ENCODE assay signal across 13 mouse cellular contexts in the genomic region with DNA sequence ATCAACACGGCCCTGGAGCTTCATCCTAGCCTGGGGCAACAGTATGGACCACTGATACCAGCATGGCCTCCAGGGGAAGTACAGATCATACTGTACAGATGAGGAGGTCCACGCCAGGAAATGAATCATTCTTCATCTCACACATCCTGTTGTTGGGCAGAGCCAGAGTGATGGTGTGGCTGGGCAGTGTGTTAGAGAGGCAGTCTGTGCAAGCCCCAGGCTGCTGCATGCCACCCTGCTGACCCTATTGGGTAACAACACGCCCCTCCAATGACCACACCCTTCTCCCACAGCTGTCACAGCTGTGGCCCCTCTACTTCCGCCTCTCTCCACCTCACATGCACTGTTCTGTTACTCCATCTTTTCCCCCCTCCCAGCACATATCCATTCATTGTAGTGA. TPM values are rescaled to one million over a fixed set of nuclear protein-coding genes. Genes with fewer than 3 reads are reported as not detected.
DNase-seq lines count a peak whose midpoint lies in the region; ATAC-seq and TF ChIP-seq lines count a peak whose summit lies in the region.
"Had no signal": no experiment of that assay in that cellular context is flagged by ENCODE, and none has a peak within 500 bp of the region (broad histone marks: within the 10 kb centered on the region; RNA-seq: fewer than 3 reads in every experiment).

No protein-coding gene starts in this region.

- H3K27ac ChIP-seq in lung, postnatal 0 days (ENCODE audit: low read length): no peak overlapping the region
- H3K27ac ChIP-seq in MEL (ENCODE audit: control insufficient read depth, low read depth, low read length): no peak overlapping the region
- H3K27ac ChIP-seq: heart, embryonic 13.5 days had no signal

- H3K9ac ChIP-seq in lung, postnatal 0 days (replicated peaks; ENCODE audit: low read depth): no peak overlapping the region
- H3K9ac ChIP-seq in MEL (ENCODE audit: control insufficient read depth, low read depth, low read length, poor library complexity, severe bottlenecking): no peak overlapping the region
- H3K9ac ChIP-seq: forebrain, postnatal 0 days; heart, embryonic 13.5 days had no signal

- TF ChIP-seq EP300 in lung, postnatal 0 days (IDR thresholded peaks at IDR 0.05): no peak
- TF ChIP-seq EP300 in MEL (IDR thresholded peaks at IDR 0.05; ENCODE audit: low read depth in 1 of 2, low read length in 2 of 2): no peak

- H3K79me2 ChIP-seq in MEL (ENCODE audit: control insufficient read depth, insufficient read depth, low read length, poor library complexity): no peaks in the 10 kb centered on the region

- H3K4me2 ChIP-seq in lung, postnatal 0 days (replicated peaks; ENCODE audit: low read depth, low read length): no peak overlapping the region
- H3K4me2 ChIP-seq: heart, embryonic 13.5 days had no signal

- TF ChIP-seq POLR2A in MEL (IDR thresholded peaks at IDR 0.05; ENCODE audit: control insufficient read depth in 1 of 2, insufficient read depth in 1 of 2, low read depth in 1 of 2, low read length in 2 of 2, poor library complexity in 1 of 2): no peak

- H3K36me3 ChIP-seq in lung, postnatal 0 days (ENCODE audit: insufficient read depth, low read length): no peaks in the 10 kb centered on the region
- H3K36me3 ChIP-seq in MEL (ENCODE audit: control insufficient read depth in 1 of 2, insufficient read depth in 2 of 2, low read length in 2 of 2): peaks cover 0 to 28% of the 10 kb centered on the region in 2 experiments; a peak in 2 of 4 replicates
- H3K36me3 ChIP-seq: heart, embryonic 13.5 days had no signal

- peak; percentile 50; the same call in 1 of the 2 replicates for ATAC-seq in lung, postnatal 0 days
- ATAC-seq: forebrain, postnatal 0 days had no signal

- H3K27me3 ChIP-seq in lung, postnatal 0 days (replicated peaks; ENCODE audit: insufficient read depth, low read length): no peaks in the 10 kb centered on the region
- peaks cover 0 to 3% of the 10 kb centered on the region in 2 experiments; a peak in 2 of 4 replicates for H3K27me3 ChIP-seq in MEL (ENCODE audit: control insufficient read depth in 1 of 2, insufficient read depth in 2 of 2, low read length in 2 of 2)
- H3K27me3 ChIP-seq: heart, embryonic 13.5 days had no signal

- no peak overlapping the region for H3K4me3 ChIP-seq in lung, postnatal 0 days (ENCODE audit: low read depth, low read length)
- H3K4me3 ChIP-seq in MEL (ENCODE audit: control insufficient read depth in 1 of 2, insufficient read depth in 1 of 2, low read depth in 2 of 2, low read length in 2 of 2): no peak overlapping the region
- H3K4me3 ChIP-seq: heart, embryonic 13.5 days had no signal

- H3K4me1 ChIP-seq in lung, postnatal 0 days (ENCODE audit: insufficient read depth, low read depth, low read length): no peaks in the 10 kb centered on the region
- peaks cover 14 to 29% of the 10 kb centered on the region in 2 experiments for H3K4me1 ChIP-seq in MEL (ENCODE audit: control insufficient read depth in 1 of 2, insufficient read depth in 2 of 2, low read length in 2 of 2)

- no peaks in the 10 kb centered on the region for H3K9me3 ChIP-seq in lung, postnatal 0 days (ENCODE audit: low read length)
- H3K9me3 ChIP-seq in MEL (replicated peaks; ENCODE audit: insufficient read depth, low read length): no peaks in the 10 kb centered on the region
- H3K9me3 ChIP-seq: heart, embryonic 13.5 days had no signal

- TF ChIP-seq RAD21 in MEL (IDR thresholded peaks at IDR 0.05; ENCODE audit: low read depth, low read length): no peak

- WGBS in lung, postnatal 0 days: 45% methylated on average over 4 of the region's 4 CpGs

- DNase-seq in lung, postnatal 0 days (ENCODE audit: low spot score): peak; percentile 31
- DNase-seq in lung, postnatal 14 days: no peak
- DNase-seq in MEL (ENCODE audit: low read depth, low spot score) (peak; percentile 38), MN1 (ENCODE audit: low spot score) (no peak)
- peak; percentile 29 for DNase-seq in lung, postnatal 10 days
- DNase-seq in skeletal muscle tissue, adult 2 months (ENCODE audit: low read depth, low spot score): peak; percentile 22
- no peak for DNase-seq in neural tube, embryonic 10.5 days (ENCODE audit: extremely low spot score, low spot score)
- no peak for DNase-seq in right cerebral cortex, postnatal 25 days
- DNase-seq: forebrain, postnatal 0 days had no signal

- TF ChIP-seq CTCF in lung, postnatal 0 days (IDR thresholded peaks at IDR 0.05): no peak
- no peak for TF ChIP-seq CTCF in MEL (IDR thresholded peaks at IDR 0.05 in 2 of 3, conservative IDR thresholded peaks at IDR 0.05 in 1 of 3; ENCODE audit: control insufficient read depth in 1 of 3, insufficient read depth in 1 of 3, low read depth in 2 of 3, low read length in 3 of 3, poor library complexity in 1 of 3, severe bottlenecking in 1 of 3)

TF ChIP-seq in MEL, 35 proteins besides CTCF, POLR2A, EP300 and RAD21:
- TF ChIP-seq NRF1 (IDR thresholded peaks at IDR 0.05; ENCODE audit: insufficient read depth, low read depth, low read length, poor library complexity, severe bottlenecking): no peak
- no peak for TF ChIP-seq NELFE (IDR thresholded peaks at IDR 0.05; ENCODE audit: low read depth, low read length)
- TF ChIP-seq RCOR1 (IDR thresholded peaks at IDR 0.05; ENCODE audit: low read depth, low read length): no peak
- no peak for TF ChIP-seq USF1 (IDR thresholded peaks at IDR 0.05; ENCODE audit: low read depth, low read length)
- no peak for TF ChIP-seq E2F4 (IDR thresholded peaks at IDR 0.05; ENCODE audit: borderline replicate concordance, low read depth, low read length)
- no peak for TF ChIP-seq MAZ (IDR thresholded peaks at IDR 0.05; ENCODE audit: low read depth, low read length)
- TF ChIP-seq CHD2 (IDR thresholded peaks at IDR 0.05; ENCODE audit: low read length): no peak
- TF ChIP-seq ZMIZ1 (IDR thresholded peaks at IDR 0.05; ENCODE audit: low read depth, low read length): no peak
- no peak for TF ChIP-seq GABPA (IDR thresholded peaks at IDR 0.05; ENCODE audit: low read depth, low read length)
- TF ChIP-seq TBP (IDR thresholded peaks at IDR 0.05; ENCODE audit: low read depth, low read length): no peak
- TF ChIP-seq ETS1 (IDR thresholded peaks at IDR 0.05; ENCODE audit: low read depth, low read length): peak; percentile 14; the same call in 1 of the 2 replicates
- TF ChIP-seq TCF12 (IDR thresholded peaks at IDR 0.05; ENCODE audit: low read depth, low read length): no peak
- 0 out of 2 replicates have a peak, but pooled peaks have one; percentile 35 for TF ChIP-seq MYC (IDR thresholded peaks at IDR 0.05; ENCODE audit: low read depth, low read length)
- TF ChIP-seq MYB (IDR thresholded peaks at IDR 0.05; ENCODE audit: low read depth, low read length): no peak
- TF ChIP-seq ELF1 (IDR thresholded peaks at IDR 0.05; ENCODE audit: low read depth, low read length): no peak
- no peak for TF ChIP-seq JUND (IDR thresholded peaks at IDR 0.05; ENCODE audit: low read depth, low read length)

RNA-seq across cellular contexts. Expression of a gene that starts 11.7 kb away (rescaled TPM):
- 2.2 and 2.3 TPM in 2 replicates for polyA plus RNA-seq in lung, postnatal 0 days (2015; fragmentation: Nextera tagmentation; extraction: Ambion mirVana)
- total RNA-seq in MEL (2012; rRNA removed): not detected in 2 replicates
- polyA plus RNA-seq in MEL (2012; ENCODE audit: insufficient read depth in 1 of 2, insufficient read length in 2 of 2, low read depth in 1 of 2, low replicate concordance in 2 of 2, missing spikeins in 1 of 2): not detected

RNA-seq across cellular contexts. Expression of a gene that starts 11.7 kb away (rescaled TPM):
- 0.32 TPM in 1 of 2 replicates, not detected in the other for polyA plus RNA-seq in lung, postnatal 0 days (2015; fragmentation: Nextera tagmentation; extraction: Ambion mirVana)
- total RNA-seq in MEL (2012; rRNA removed): not detected in 2 replicates
- not detected for polyA plus RNA-seq in MEL (2012; ENCODE audit: insufficient read depth in 1 of 2, insufficient read length in 2 of 2, low read depth in 1 of 2, low replicate concordance in 2 of 2, missing spikeins in 1 of 2)
- total RNA-seq: forebrain, postnatal 0 days; liver, adult 2 months had no signal
- polyA plus RNA-seq: embryonic facial prominence, embryonic 11.5 days; forebrain, postnatal 0 days; heart, embryonic 13.5 days; neural tube, embryonic 11.5 days had no signal

RNA-seq across cellular contexts. Expression of a gene that starts 47.0 kb away (rescaled TPM):
- polyA plus RNA-seq in lung, postnatal 0 days (2015; fragmentation: Nextera tagmentation; extraction: Ambion mirVana): 0.14 and 0.19 TPM in 2 replicates
- total RNA-seq in MEL (2012; rRNA removed): 0.13 and 0.19 TPM in 2 replicates
- under 1 TPM in 1 of 2 experiments, not detected in 1; 0.14 TPM for polyA plus RNA-seq in MEL (2012; ENCODE audit: insufficient read depth in 1 of 2, insufficient read length in 2 of 2, low read depth in 1 of 2, low replicate concordance in 2 of 2, missing spikeins in 1 of 2)
- polyA plus RNA-seq: forebrain, postnatal 0 days; neural tube, embryonic 11.5 days had no signal

RNA-seq across cellular contexts. Expression of a gene that starts 57.1 kb away (rescaled TPM):
- polyA plus RNA-seq in lung, postnatal 0 days (2015; fragmentation: Nextera tagmentation; extraction: Ambion mirVana): 33.7 and 35.3 TPM in 2 replicates
- 0.10 and 0.12 TPM in 2 replicates for total RNA-seq in MEL (2012; rRNA removed)
- polyA plus RNA-seq in MEL (2012; ENCODE audit: insufficient read depth in 1 of 2, insufficient read length in 2 of 2, low read depth in 1 of 2, low replicate concordance in 2 of 2, missing spikeins in 1 of 2): under 1 TPM in 1 of 2 experiments, not detected in 1; 0.24 TPM

Comparison
In these comparisons a context has a peak if more than half of its experiments do, and no peak if none do; other contexts are left out.
1. DNase-seq: peak in lung, postnatal 0 days (single experiment), MEL (single experiment), lung, postnatal 10 days (single experiment) and skeletal muscle tissue, adult 2 months (single experiment); none in lung, postnatal 14 days (single experiment), neural tube, embryonic 10.5 days (single experiment), right cerebral cortex, postnatal 25 days (single experiment) and MN1 (single experiment).